Mouse (Mus musculus) kidney, embryonic 14.5 days (tissue): Measurements from ENCODE around the gene Gm20441. TPM values are rescaled to one million over a fixed set of nuclear protein-coding genes. Genes with fewer than 3 reads are reported as not detected.
"Not testable (repeated sequence)": the region's sequence is repeated elsewhere in the genome, so short reads cannot be mapped to it uniquely, and the experiment has no call there.

ENCODE experiments used
- ATAC-seq: fragments of 200-750 bp; cut with Nextera tagmentation; 2 replicates; pipeline ENCODE4 v1.8.0; 2017; ENCODE audit warnings: moderate number of reproducible peaks, mild to moderate bottlenecking, moderate TSS enrichment, moderate library complexity; ENCODE audit not compliant: low FRiP score, low TSS enrichment
- H3K27ac ChIP-seq: fragments of 300-500 bp; sonication (generic); 2 replicates; pipeline ENCODE4 v1.5.1; 2014; ENCODE audit warnings: low read depth, mild to moderate bottlenecking, low read length, moderate library complexity, mixed read lengths
- H3K27me3 ChIP-seq: fragments of 300-500 bp; sonication (generic); 2 replicates; pipeline ENCODE4 v1.6.1; 2014; ENCODE audit warnings: mild to moderate bottlenecking, low read length; ENCODE audit not compliant: control insufficient read depth, insufficient read depth
- H3K36me3 ChIP-seq: fragments of 300-500 bp; sonication (generic); 2 replicates; pipeline ENCODE4 v1.6.1; 2014; ENCODE audit warnings: low read length, mixed read lengths; ENCODE audit not compliant: control insufficient read depth, insufficient read depth
- H3K4me1 ChIP-seq: fragments of 300-500 bp; sonication (generic); 2 replicates; pipeline ENCODE4 v1.6.1; 2014; ENCODE audit warnings: low read length, mixed read lengths; ENCODE audit not compliant: control insufficient read depth, insufficient read depth
- H3K4me2 ChIP-seq: fragments of 300-500 bp; sonication (generic); replicated peaks from 2 replicates; pipeline ENCODE4 v1.6.1; 2014; ENCODE audit warnings: low read depth, mild to moderate bottlenecking, low read length
- H3K4me3 ChIP-seq: fragments of 300-500 bp; sonication (generic); 2 replicates; pipeline ENCODE4 v1.5.1; 2014; ENCODE audit warnings: mild to moderate bottlenecking, low read length
- H3K9ac ChIP-seq: fragments of 300-500 bp; sonication (generic); 2 replicates; pipeline ENCODE4 v1.6.1; 2014; ENCODE audit warnings: low read depth, mild to moderate bottlenecking, low read length, moderate library complexity
- H3K9me3 ChIP-seq: fragments of 300-500 bp; sonication (generic); 2 replicates; pipeline ENCODE4 v1.6.1; 2016; ENCODE audit warnings: low read length; ENCODE audit not compliant: control insufficient read depth
- whole genome bisulfite sequencing: fragments of 180-500 bp; shearing (Covaris S2); extraction: QIAGEN DNeasy Blood & Tissue Kit; methylation state at CpG from one replicate; pipeline ENCODE4 v1.1.7; 2014; 5-methylcytosine and 5-hydroxymethylcytosine counted together
- polyA plus RNA-seq: library from polyadenylated mRNA; unstranded; fragments of >200 nt; fragmentation: Nextera tagmentation; extraction: Ambion mirVana; gene quantifications from 2 replicates; pipeline ENCODE4 v1.2.1, GENCODE M21; 2014

The Gm20441 gene
- polyA plus RNA-seq, 1 experiment from 2014 or later, result not detected

DNA sequence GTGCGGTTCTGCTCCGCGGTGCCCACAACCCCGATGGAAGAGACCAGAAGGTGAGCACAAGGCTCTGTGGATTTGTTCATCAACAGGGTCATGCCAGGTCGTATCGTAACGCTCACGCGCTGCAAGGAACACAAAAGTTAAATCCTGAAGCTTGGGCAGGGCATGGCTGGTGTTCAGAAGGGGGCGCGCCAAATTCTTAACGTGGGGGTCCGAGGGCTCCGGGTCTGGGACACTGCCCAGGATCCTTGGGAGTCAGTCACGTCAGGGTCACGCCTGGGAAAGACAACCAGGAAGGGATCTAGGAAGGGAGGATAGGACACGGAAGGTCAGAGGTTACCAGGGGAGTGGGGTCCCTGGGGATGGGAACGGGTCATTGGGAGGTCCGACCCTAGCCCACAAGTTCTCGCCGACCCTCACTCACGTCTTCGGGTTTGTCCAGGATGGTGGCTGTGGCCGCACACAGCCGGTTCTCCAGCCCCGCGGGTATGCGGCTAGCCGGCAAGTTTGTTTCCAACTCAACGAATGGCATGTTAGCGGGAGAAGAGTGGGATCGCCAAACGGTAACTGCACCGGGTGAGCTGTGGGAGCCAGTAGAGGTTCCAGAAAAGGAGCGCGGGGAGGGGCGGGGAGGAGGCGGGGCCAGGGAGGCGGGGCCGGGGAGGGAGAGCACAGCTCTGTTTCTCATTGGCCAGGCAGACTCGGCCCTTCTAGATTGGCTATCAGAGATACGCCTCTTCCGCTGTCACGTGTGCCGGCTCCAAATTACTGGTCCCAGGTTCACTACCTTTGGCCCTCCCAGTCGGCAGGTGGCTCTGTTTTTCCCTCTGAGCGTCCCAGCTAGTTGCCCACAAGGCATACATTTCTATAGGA, 7.7 kb downstream of the Gm20441 start, which contains the start of gene Ddt:
Gene Ddt (minus strand): TSS at position 620 of the 870 bp plus-strand sequence.
- ATAC-seq, result peak; percentile 96
- Histone ChIP-seq H3K4me3 (peak within 1 kb of the TSS; percentile 72), H3K36me3 (no peaks in the 10 kb centered on the region), H3K9ac (peak within 1 kb of the TSS; percentile 68), H3K4me2 (peak within 1 kb of the TSS; percentile 96), H3K4me1 (0 out of 2 replicates have a peak, but pooled peaks cover 5% of the 10 kb centered on the region), H3K27me3 (no peaks in the 10 kb centered on the region), H3K9me3 (no peaks in the 10 kb centered on the region), H3K27ac (no peak within 1 kb of the TSS)
- WGBS, result under 1% methylated on average over 44 of the region's 47 CpGs

DNA sequence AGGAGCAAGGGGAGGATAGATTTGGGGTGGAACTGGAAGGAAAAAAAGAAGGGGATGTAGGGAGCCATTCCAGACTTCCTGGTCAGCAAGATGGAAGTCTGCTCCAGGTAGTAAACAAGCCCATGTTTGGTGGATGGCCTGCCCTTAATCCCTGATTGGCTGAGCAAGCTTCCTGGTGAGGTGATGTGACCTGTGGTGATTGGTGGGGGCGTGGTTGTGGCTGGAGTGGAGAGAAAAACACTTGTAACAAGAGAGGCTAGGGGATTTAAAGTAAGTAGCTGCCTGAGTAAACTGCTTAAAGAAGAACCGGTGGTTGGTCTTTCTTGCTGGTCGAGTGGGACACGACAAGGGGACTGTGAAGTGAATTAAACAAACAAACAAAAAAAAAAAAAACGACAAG, 13.0 kb downstream of the Gm20441 start:
- H3K27me3 ChIP-seq, ATAC-seq, H3K4me2 ChIP-seq, H3K9ac ChIP-seq, H3K9me3 ChIP-seq, H3K4me3 ChIP-seq, H3K36me3 ChIP-seq, H3K27ac ChIP-seq: not testable (repeated sequence)
- 0 out of 2 replicates have a peak, but pooled peaks cover 10% of the 10 kb centered on the region for H3K4me1 ChIP-seq
- 44% methylated on average over 5 of the region's 5 CpGs for WGBS

DNA sequence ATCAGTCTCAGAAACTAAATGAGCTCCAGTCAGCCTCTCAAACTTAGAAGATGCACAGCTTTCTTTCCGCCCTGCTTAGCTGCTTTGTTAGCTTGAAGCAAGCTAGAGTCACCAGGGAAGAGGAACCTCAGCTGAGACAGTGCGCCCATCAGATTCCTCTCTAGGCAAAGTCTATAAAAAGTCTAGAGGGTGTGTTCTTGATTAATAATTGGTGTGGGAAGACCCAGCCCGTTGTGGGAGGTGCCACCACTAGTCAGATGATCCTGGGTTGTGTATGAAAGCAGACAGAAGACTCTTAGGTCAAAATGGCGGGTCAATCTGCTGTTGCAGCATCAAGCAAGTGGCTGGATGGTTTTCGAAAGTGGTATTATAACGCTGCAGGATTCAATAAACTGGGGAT, 13.9 kb downstream of the Gm20441 start:
- H3K4me2 ChIP-seq, result no peak overlapping the region
- H3K9me3 ChIP-seq, result no peaks in the 10 kb centered on the region
- H3K9ac ChIP-seq, result no peak overlapping the region
- no peaks in the 10 kb centered on the region for H3K27me3 ChIP-seq
- ATAC-seq, result no peak
- WGBS, result 87% methylated on average over 6 of the region's 6 CpGs
- 0 out of 2 replicates have a peak, but pooled peaks cover 8% of the 10 kb centered on the region for H3K4me1 ChIP-seq
- no peak overlapping the region for H3K4me3 ChIP-seq
- H3K27ac ChIP-seq, result no peak overlapping the region
- no peaks in the 10 kb centered on the region for H3K36me3 ChIP-seq

DNA sequence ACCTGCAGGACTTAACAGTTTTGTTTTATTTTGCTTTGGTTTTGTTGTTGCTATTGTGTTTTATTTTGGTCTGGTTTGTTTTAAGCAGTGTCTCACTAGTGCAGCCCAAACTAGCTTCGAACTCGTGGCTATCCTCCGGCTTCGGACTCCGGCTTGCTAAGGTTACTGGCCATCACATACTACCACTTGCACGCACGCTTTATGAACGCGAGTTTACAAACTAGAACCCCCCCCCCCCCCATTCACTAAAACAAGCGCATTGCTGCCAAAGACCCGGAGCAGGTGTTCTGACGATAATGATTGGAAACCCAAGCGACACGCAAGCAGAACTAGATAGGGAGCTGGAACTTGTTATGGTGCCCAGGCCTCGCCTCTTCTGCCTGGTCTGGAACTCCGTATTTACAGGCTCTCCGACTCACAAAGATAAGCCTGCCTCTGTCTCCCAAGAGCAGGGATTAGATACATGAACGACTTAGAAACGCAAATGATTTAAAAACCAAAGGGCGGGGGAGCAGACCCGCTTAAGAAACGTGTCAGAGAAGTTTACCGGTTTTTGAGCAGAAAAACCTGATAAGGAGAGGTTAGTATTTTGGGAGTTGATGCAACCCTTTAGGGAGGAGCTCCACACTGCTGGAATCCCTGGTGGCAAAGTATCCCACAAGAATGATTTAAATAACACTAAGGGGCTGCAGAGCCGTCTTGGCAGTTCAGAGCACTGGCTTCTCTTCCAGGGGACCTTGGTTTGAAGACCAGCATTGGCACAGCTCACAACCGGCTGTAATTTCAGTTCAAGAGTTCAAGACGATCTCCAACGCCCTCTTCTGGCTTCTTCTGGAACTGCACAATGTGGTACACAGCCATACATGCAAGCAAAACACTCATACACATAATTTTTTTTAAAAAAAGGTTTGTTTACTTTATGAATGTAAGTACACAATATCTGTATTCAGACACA, 16.0 kb downstream of the Gm20441 start:
- ATAC-seq, result peak; percentile 47
- Histone ChIP-seq H3K4me1 (0 out of 2 replicates have a peak, but pooled peaks cover 8% of the 10 kb centered on the region), H3K9me3 (no peaks in the 10 kb centered on the region), H3K9ac (peak overlapping the region; percentile 70), H3K27me3 (no peaks in the 10 kb centered on the region), H3K27ac (no peak overlapping the region), H3K4me3 (peak overlapping the region; percentile 66), H3K36me3 (peaks cover 6% of the 10 kb centered on the region; the same call in 1 of the 2 replicates), H3K4me2 (peak overlapping the region; percentile 80)
- WGBS, result 2% methylated on average over 27 of the region's 27 CpGs

DNA sequence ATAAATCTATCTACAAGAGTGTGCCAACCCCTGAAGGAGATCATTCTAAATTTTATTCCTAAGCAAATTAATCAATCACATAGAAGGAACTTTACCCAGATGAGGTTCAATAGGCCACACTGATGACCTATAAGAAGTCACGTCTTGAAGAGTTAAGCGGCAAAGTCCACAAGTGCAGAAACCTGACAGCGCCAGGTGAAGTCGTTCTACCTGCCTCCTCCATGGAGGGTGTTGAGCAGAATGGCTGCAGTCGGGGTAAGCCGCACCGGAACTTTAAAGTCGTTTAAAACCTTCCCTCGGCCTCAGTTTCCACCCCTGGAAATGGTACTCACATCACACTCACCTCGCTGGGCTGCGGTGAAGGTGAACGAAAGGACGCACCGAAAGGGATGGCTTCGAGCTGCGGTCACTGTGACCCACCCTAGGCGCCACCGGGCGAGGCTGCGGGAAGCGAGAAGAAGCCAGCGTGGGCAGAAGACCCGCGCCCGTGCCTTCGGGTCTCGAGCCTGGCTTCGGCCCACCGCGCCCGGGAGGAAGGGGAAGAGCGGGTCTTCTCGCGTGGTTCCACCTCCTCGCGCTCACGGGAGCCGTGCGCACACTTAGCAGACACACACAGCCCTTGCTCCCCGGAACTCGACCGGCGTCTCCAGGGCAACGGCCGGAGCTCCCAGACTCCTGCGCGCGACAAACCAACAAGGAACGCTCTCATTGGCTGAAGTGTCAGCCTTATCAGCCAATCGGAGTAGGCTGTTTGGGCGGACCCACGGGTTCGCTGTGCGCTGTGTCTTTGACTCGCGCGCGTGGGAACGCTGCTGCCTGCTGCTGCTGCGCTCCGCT, 16.9 kb downstream of the Gm20441 start, which contains the start of gene Cabin1:
Gene Cabin1 (minus strand): TSS at position 660 of the 837 bp plus-strand sequence.
- WGBS, result under 1% methylated on average over 55 of the region's 61 CpGs
- peak within 1 kb of the TSS; percentile 70 for H3K9ac ChIP-seq
- ATAC-seq, result peak; percentile 99
- 0 out of 2 replicates have a peak within 1 kb of the TSS, but pooled peaks have one; percentile 24 for H3K27ac ChIP-seq
- H3K9me3 ChIP-seq, result no peaks in the 10 kb centered on the region
- peak within 1 kb of the TSS; percentile 66 for H3K4me3 ChIP-seq
- 0 out of 2 replicates have a peak, but pooled peaks cover 8% of the 10 kb centered on the region for H3K4me1 ChIP-seq
- peak within 1 kb of the TSS; percentile 80 for H3K4me2 ChIP-seq
- H3K36me3 ChIP-seq, result peaks cover 6% of the 10 kb centered on the region; the same call in 1 of the 2 replicates
- H3K27me3 ChIP-seq, result no peaks in the 10 kb centered on the region

DNA sequence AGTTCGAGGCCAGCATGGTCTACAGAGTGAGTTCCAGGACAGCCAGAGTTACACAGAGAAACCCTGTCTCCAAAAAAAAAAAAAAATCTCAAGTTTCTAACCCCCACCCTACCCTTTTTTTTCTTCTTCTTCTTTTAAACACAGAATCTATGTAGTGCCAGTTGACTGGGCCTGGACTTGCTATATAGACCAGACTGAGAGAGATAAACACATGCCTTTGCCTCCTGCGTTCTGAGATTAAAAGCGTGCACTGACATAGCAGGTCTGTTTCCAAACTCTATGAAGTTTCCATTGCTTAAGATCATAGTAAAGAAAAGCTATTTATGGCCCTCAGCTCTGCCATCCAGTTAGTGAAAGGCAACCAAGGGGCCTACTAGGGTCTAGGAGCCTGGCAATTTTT, 18.3 kb downstream of the Gm20441 start:
- H3K36me3 ChIP-seq, result peaks cover 8% of the 10 kb centered on the region
- H3K9me3 ChIP-seq, result no peaks in the 10 kb centered on the region
- H3K9ac ChIP-seq, result no peak overlapping the region
- no peak overlapping the region for H3K27ac ChIP-seq
- WGBS, result 96% methylated on average over 3 of the region's 3 CpGs
- H3K27me3 ChIP-seq, result no peaks in the 10 kb centered on the region
- H3K4me2 ChIP-seq, result no peak overlapping the region
- no peak overlapping the region for H3K4me3 ChIP-seq
- H3K4me1 ChIP-seq, result 0 out of 2 replicates have a peak, but pooled peaks cover 8% of the 10 kb centered on the region
- no peak for ATAC-seq

DNA sequence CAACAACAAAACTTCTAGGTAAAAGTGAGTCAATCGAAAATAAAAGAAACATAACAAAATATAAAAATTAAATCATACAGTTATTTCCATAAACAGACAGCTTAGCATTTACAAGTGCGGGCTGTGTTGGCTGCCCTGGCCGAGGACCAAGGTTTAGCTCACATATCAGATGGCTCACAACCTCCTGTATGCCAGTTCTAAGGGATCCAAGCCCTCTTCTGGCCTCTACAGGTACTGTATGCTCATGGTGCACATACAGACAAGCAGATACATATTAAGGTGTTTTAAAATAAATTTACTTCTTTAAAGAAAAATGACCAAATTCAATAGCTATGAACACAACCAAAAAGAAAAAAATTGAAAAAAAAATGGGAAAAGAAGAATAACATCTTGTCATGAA, 20.4 kb downstream of the Gm20441 start:
- Histone ChIP-seq H3K27me3 (no peaks in the 10 kb centered on the region), H3K36me3 (peaks cover 14% of the 10 kb centered on the region), H3K9ac (no peak overlapping the region), H3K4me3 (no peak overlapping the region), H3K27ac (no peak overlapping the region), H3K4me2 (no peak overlapping the region), H3K9me3 (no peaks in the 10 kb centered on the region), H3K4me1 (0 out of 2 replicates have a peak, but pooled peaks cover 8% of the 10 kb centered on the region)
- 96% methylated on average over 3 of the region's 3 CpGs for WGBS
- ATAC-seq, result no peak

DNA sequence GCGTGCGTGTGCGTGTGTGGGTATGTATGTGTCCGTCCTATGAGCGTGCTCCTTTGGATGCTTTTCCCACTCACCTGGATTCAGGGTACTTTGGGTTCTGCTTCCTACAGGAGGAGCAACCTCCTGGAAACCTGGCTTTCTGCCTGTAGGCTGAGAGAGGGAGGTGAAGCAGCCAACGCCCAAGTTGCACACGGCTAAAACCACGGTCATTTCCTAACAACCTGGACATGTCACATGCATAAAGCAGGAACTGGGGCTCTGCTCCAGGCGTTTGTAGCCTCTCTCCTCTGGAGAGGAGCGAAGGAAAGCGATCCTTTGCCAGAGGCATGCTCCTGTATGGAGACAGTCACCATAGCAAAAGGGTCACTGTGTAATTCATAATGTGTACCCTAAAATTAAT, 24.0 kb downstream of the Gm20441 start:
- Histone ChIP-seq H3K4me3 (no peak overlapping the region), H3K9me3 (no peaks in the 10 kb centered on the region), H3K27ac (no peak overlapping the region), H3K4me2 (no peak overlapping the region), H3K36me3 (peaks cover 48% of the 10 kb centered on the region), H3K4me1 (no peaks in the 10 kb centered on the region), H3K9ac (no peak overlapping the region), H3K27me3 (no peaks in the 10 kb centered on the region)
- WGBS, result 95% methylated on average over 11 of the region's 11 CpGs
- ATAC-seq, result no peak
